Mouse (Mus musculus): ENCODE results near the gene Uba3. TPM values are rescaled to one million over a fixed set of nuclear protein-coding genes. Genes with fewer than 3 reads are reported as not detected.

Uba3 gene
- polyA plus RNA-seq (2012; rRNA removed) = 41.8 and 52.7 TPM in 2 replicates

DNA sequence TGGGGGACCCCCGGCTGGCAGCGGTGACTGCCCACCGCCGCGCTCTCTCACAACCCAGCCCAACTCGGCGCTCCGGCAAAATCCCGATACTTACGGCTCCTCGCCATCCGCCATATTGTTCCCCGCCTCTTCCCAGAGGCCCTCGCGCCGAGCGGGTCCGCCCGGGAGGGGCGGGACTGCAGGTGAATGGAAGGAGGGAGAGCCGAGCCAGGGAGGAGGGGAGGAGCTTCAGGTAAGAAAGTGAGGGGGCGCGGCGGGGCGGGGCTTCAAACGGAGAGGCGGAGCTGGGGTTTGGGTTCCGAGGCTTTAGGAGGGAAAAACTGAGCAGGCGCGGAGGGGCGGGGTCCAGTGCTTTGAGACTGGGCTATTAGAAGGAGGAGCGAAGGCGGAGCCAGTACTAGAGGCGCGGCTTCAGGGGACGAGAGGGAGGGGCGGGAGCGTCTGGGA lies at the start of gene Uba3:
TSS of gene Uba3 (minus strand) at position 209 of the 447 bp plus-strand sequence.
- peak; percentile 91 for DNase-seq (ENCODE audit: low spot score)

DNA sequence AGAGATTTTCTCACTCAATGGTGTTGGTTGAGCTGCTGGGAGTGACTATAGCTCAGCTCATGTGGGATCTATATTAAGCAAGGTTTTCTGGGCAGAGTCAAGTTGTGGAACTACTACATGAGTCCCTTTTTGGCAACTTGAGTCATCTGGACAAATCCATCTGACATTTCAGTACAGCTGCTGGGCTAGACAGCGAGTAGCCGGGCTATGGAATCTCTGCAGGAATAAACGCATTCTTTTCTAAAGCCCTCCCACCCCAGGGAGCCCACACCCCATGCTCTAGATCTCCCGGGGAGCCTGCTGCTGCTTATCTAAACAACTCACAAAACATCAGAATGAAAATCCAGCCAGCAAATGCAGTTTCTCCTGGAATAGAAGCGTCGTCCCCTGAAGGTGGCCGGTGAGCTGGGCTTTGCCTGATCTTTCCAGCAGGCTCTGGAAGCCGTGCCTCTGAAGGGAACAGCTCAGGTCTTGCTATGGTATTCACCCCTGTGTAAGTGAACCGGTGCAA lies 47.3 kb upstream of the Uba3 start, which contains the start of gene Lmod3:
TSS of gene Lmod3 (minus strand) at position 49 of the 511 bp plus-strand sequence.
- DNase-seq (ENCODE audit: low spot score) = no peak

DNA sequence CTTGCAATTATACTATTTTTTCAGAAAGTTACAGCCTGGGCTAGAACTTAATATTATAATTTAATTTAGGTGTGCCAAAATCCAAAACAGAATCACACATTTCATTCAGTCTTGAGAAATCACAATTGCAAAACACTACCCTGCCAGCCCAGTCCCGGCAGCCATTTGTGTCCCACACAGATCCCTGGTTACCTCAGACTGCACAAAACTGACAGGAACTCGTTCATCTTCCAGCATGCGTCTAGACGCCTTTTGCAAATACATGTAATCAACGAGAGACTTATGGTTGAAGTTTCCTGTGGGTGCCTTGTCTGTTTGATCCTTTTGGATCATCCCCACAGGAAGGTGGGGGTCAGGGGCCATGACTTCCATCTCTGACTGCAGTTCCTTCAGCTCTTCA lies 46.6 kb upstream of the Uba3 start:
- no peak for DNase-seq (ENCODE audit: low spot score)

DNA sequence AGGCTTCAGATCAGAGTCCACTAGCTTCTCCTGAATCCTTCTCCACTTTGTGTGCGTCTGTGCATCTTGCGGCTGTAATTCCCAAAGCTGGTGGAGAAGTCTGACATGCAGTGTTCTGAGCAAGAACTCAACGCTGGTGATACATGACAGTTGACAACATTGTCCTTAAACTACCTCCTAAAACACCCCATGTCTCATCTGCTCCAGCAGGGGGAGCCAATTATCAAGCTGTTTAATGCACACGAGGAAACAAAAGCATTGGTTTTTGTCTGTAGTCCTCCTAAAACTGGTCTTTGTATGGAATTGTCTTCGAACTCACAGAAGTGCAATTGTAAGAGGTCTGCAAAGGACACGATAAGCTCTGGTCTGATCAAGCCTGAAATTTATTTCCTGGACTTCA lies 45.5 kb upstream of the Uba3 start:
- DNase-seq (ENCODE audit: low spot score) = no peak

DNA sequence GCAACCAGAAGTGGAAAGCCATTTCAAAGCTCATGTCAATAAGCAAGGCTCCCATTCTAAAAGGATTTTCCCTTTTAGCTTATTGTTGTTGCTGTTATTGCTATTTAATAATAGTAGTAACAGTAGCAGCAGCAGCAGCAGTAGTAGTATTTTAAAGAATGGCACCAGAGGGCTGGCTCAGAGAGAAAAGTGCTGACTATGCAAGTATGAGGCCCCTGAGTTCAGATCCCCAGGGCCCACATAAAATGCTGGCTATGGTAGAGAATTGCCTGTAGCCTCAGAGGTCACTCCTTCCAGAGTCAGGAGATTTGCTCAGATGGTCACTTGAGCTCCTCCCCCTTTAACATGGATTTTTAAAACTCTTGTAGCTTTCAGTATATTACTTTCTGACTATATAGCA lies 39.8 kb upstream of the Uba3 start:
- DNase-seq (ENCODE audit: low spot score) = no peak

DNA sequence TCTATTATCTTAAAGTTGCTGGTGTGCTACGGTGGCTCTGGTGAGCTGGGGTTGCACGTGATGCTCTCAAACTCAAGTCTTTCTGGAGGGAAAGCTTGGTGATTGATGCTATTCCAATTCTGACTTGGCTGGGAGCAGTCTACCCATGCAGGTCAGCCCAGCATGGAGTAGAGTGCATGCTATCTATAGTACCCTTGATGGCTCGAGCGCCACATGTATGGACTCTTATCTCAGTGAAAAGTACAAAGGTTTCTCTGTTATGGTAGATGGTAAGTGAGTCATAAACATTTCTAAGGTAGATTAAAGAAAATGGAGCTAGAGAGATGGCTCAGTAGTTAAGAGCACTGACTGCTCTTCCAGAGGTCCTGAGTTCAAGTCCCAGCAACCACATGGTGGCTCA lies 37.1 kb upstream of the Uba3 start:
- DNase-seq (ENCODE audit: low spot score) = no peak

DNA sequence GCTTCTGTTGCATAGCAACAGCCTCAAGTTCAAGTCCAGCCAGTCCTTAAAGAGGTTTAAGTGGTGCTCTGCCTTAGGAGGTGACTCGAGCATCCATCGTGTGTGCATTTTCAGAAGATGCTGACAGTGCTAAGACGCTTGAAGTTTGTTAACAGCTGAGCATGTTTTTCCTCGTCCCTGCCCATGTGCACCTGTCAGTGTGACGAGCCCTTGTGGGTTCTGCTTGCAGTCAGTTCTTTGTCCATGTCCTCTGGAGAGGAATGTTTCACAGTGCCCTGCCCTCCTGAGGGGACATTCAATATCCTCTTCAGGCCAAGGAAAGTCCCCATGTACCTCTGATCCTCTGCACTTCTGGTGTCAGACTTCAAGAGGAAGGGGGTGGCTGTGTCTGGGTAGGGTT lies 34.6 kb upstream of the Uba3 start:
- no peak for DNase-seq (ENCODE audit: low spot score)

DNA sequence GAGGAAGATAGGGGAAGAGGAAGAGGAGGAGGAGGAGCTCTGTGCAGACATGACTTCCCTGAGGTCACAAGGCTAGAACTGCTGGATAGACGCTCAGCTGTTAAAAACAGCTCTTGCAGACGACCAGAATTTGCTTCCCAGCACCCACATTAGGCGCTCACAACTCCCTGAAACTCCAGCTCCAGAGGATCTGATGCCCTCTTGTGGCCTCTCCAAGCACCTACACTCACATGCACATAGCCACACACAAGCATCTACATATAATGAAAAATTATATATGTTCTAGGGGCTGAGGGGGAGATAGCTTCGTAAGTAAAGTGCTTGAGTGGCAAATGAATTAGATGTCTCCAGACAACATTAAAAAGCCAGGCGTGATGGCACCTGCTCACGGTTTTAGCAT lies 33.9 kb upstream of the Uba3 start:
- DNase-seq (ENCODE audit: low spot score) = no peak

DNA sequence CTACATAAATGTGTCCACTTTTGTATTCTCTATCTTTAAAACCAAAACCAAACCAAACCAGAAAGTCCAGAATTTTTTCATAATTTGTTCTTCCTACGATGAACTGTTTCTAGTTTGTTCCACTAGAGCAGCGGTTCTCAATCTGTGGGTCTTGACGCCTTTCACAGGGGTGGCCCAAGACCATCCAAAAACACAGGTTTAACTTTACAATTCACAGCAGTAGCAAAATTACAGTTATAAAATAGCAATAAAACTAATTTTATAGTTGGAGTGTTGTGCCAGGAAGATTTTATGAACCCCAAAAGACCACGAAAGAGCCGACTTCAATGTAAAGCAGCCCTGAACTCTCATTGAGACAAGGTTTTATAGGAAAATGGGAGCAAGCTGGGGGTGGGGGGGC lies 30.6 kb upstream of the Uba3 start:
- no peak for DNase-seq (ENCODE audit: low spot score)

DNA sequence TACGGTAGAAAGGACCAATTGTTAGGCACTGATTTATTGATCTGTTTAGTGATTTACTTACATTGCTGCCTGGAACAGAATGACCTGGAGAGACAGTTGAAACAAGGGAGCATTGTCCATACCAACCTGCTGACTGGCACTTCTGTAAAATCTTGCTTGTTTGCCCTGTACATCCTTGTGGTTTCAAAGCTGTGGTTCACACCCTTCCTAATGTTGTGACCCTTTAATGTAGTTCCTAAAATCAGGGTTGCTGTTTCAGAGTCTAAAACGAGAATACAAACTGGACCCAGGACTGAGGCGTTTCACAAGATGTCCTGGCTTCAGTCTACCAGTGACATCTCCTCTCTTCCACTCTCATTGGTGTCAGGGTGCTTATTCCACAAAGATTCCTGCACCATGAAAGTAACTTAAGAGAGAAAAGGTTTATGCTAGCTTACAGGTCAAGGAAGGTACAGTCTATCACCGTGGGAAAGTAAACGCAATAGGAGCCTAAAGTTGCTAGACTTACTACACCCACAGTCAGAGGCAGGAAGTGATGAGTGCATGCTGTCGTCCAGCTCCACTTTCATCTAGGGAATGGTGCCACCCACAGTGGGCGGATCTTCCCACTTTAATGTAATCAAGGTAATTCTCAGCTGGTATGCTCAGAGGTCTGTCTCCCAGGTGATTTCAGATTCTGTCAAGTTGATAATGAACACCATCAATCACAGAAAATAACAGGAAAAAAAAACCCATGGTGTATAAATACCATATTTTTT lies 29.6 kb upstream of the Uba3 start:
- no peak for DNase-seq (ENCODE audit: low spot score)

DNA sequence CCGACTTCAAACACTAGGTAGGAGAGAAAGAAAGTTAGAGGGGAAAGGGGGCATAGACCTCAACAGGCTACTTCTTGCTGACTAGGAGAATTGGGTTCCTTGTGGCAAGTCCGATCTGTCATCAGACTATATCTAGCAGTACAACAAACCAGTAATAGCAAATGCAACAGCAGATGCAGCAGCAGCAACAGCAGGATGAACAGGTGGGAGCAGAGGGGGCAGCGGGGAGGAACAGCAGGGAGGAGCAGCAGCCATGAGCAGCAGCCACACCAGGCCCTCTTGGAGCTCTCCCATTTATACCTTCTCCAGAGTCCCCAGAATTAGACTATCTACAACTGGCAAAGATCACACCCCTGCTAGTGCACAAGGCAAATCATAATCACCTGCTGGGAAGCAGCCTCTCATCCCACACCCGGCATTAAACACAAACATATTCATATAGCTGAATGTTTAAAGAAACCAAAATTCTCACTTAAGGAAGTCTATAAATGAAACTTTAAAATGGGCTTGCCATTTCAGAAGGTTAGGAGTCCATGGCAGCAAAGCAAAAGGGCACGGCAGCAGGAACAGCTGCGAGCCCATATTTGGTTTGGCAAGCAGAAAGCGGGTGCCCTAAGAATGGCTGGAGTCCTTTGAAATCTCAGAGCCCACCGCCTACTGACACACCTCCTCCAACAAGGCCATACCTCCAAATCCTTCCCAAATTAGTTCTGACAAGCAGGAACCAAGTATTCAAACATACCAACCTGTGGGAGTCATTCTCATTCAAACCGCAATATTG lies 21.8 kb upstream of the Uba3 start:
- DNase-seq (ENCODE audit: low spot score) = no peak

DNA sequence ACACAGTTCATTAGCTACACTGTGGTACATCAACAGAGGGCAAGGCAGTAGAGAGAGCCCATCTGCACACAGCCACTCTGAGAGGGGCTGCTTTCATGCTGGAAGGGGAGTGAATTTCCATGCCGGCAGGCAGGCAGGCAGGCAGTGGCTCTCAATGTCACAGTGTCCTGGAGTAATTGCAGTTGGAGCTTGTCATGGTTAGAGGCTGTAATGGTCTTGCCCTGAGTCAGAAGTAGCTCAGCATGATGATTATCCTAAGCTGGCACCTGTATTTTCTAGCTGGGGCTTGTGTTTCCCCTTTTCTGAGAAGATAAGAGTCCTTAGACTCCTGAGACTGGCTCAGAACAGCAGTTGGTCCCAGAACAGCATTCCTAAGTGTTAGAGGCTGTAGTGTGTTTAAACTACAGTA lies 20.6 kb upstream of the Uba3 start:
- DNase-seq (ENCODE audit: low spot score) = no peak

DNA sequence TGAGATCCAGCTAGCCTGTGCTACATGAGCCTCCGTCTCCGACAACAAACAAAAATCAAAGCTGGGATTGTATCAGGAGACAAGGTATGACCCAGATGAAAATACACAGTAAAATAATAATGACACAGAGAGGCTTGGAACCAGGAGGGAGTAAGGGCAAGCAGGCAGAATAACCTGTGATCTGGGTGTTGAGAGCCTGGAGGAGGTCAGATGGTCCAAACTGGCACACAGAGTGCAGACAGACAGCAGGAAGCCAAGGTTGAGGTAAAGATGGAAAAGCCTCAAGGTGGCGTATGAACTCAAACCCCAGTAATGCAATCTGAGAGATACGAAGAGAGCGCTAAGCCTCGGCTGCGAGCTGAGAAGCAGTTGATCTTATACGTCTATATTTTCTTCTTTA lies 19.1 kb upstream of the Uba3 start:
- no peak for DNase-seq (ENCODE audit: low spot score)

DNA sequence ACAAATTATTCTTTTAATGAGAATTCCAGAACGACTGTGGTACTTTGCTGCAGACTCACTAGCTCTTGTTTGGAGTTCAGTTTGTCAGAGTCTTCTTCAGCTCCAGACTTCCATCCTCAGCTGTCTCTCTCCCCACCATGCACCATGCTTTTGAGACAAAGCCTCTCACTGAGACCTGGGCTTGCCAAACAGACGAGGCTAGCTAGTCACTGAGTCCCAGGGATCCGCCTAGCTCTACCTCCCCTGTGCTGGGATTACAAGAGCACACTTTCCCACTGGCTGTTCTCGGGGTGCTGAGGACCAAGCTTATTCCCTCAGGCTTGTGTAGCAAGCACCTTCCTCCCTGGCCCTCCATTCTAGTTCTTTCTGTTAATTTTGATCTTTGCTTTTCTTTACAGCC lies 18.1 kb upstream of the Uba3 start:
- no peak for DNase-seq (ENCODE audit: low spot score)

DNA sequence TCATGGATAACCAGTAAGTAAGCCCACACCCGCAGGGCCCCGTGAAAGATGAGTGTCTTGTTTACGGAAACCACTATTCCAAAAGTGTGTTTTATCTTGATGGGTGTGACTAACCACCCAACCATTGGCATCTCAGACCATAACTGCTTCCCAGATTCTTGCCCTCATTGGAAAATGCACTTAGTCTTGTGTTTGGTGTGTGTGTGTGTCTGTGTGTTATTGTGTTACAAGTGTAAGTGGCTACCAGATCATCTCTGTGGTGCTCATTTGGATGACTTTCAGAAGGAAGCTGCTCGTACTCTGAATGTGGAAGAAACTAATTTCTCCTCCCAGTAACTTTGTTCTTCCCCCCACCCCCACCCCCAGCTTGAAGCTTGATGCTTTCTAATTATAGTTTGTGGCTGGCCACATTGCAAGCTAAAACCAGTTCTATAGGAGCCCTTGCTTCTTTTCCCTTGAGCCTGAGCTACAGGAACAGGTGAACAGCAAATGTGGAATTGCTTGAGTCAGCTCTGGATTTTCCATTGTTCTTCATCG lies 17.6 kb upstream of the Uba3 start:
- DNase-seq (ENCODE audit: low spot score) = no peak

DNA sequence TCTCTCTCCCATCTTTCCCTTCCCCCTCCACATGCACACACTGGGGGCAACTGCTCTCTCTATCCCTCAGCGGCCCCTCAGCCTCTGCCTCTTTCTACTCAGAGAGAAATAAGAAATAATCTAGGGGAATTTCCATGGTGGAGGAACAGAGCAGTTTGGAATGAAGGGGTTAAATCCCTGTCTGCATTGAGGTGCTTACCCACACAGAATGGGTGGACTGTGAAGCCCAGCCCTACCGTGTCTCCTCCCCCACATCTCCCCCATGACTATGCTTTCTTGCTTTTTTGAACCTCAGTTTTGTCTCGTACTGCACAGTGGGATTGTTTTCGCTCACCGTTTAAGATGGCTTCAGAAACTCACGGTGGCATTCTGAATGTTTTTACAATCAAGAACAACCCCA lies 16.9 kb upstream of the Uba3 start:
- no peak for DNase-seq (ENCODE audit: low spot score)

DNA sequence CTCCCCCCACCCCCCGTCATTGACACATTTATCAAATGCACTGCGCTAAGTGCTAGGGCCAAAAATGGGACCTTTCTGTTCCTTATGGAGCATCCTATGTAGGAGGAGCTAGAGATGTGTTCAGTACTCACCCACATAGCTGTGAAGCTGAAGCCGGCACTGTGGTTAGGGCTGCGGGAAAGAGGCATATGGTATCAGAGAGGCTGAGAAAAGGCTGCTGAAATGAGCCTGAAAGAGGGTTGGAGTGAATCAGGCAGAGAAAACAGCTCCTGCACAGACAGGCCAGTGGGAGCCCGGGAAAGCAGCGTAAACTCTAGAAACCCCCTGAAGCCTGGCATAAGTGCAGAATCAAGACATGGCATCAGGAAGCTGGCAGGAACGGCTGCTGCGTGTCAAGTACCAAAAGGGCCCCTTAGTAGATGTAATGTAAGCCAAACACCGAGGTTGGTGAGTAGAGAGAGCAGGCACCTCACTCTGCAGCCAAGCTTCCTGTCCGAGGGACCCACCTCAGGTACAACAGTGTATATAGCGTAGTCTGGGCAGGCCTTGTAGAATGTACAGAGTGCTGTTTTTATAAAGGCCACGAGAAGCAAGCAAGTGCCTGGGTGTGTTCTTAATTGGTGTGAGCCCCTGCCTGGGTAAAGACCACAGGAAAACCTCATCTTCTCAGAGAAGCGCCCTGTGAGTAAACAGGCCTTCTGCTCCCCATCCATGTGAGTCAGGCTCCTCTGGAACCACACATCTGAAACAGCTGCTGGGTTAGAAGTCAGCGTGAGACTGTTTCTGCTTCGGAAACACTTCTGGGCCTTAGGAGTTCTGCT lies 16.0 kb upstream of the Uba3 start:
- no peak for DNase-seq (ENCODE audit: low spot score)

DNA sequence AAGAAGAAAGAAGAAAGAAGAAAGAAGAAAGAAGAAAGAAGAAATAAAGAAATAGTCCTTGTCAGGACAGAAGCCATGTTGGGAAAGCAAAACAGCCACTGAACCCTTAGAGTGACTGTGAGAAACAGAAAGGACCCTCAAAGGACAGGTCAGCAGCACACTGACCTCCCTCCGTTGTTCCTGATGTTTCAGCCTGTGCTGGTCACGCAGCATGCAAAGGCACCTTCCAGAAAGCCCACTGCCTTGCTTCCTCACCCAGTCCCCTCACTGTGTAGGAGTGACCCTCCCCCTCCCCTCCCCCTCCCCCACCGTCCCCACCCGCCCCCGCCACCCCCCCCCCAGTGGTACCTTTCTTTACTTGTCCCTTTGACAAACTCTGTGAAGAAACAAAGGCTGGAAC lies 15.2 kb upstream of the Uba3 start:
- no peak for DNase-seq (ENCODE audit: low spot score)

DNA sequence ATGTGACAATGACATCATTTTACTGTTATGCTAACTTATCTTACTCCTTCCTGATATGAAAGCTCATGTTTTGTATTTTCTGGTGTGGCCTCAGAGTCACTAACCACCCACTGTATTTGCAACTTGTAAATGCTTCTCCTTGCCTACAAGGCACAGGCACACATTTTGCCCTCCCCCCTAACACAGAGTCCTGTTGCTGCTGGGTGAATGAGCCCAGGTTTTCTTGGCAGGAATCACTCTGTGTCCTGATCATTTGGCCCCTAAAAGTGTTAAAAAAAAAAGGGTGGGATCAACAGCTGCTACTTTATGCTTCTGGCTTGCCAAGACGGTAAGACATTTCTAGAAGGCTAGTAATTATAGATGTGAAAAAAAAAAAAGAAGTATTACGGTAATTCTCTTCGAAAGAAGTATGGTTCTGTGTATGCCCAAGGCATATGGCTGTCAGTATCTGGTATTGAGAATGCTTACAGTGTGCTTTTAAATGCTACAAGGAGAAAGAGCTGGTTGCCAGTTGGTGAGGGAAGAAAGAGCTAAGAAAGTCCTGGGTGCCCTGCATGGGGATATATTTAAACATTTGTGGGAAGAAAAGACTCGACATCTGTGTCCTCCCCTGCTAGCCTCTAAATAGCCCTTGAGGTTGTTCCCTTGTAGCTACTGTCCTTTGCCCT lies 10.8 kb upstream of the Uba3 start:
- DNase-seq (ENCODE audit: low spot score) = no peak

DNA sequence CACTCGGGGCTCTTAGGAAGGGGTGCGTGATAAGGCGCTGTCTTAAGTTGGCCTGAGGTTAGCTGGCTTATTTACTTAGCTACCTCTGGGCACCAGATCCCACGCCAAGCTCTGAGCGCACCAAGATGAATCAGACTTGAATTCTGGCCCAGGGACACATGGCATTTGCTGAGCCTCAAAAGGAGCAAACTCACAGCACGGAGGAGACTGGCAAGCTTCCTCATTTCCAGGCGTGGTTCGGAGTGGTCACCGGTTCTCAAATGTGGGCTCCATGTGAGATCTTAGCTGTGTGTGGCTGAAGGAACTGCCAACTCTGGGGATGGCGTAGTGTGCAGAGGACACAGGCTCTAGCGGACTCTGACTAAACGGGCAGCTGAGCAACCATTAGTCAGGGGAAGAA lies 6.5 kb upstream of the Uba3 start:
- peak; percentile 48 for DNase-seq (ENCODE audit: low spot score)

DNA sequence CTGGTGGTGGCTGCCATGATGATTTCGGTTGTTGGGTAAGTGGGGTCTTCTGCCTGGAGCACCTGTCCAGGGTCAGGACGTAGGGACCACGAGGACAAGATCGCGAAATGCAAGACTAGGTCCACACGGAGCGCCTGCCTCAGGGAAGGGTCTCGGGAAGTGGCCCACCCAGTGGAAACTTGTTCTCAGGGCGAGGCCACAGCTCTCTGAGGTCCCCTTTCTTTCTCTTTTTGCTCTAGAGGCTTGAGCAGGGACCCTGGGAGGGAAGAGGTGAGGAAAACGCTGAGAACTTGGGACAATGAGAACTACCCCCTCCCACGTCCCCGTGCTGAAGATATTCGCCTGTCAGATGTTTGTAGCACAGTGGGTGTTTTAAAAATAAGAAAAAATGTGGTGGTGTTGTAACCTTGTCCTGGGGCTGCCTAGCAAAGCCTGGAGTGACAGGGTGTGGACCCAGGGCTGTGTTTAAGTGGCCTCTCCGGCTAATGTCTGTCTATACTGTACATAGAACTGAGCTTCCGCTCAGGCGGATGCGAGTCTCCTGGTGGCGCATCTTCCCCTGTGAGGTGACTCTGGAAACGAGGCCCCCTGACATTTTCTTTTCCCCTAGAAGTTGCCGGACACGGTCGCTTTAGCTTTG lies 5.6 kb upstream of the Uba3 start:
- DNase-seq (ENCODE audit: low spot score) = no peak

All from urinary bladder, adult 2 months (tissue).